ENCODE assay signal across 10 mouse cellular contexts in genomic region chr3:144537078-144537855, GRCm38 (mm10). TPM values are rescaled to one million over a fixed set of nuclear protein-coding genes. Genes with fewer than 3 reads are reported as not detected.
DNase-seq lines count a peak whose midpoint lies in the region; ATAC-seq and TF ChIP-seq lines count a peak whose summit lies in the region.
"Had no signal": no experiment of that assay in that cellular context is flagged by ENCODE, and none has a peak within 500 bp of the region (broad histone marks: within the 10 kb centered on the region; RNA-seq: fewer than 3 reads in every experiment).

No protein-coding gene starts in this region.

- H3K36me3 ChIP-seq in neural tube, embryonic 12.5 days, result no peaks in the 10 kb centered on the region
- H3K36me3 ChIP-seq in hindbrain, embryonic 11.5 days (ENCODE audit: control insufficient read depth, insufficient read depth, low read length), result no peaks in the 10 kb centered on the region

- H3K27me3 ChIP-seq in neural tube, embryonic 12.5 days (replicated peaks), result no peaks in the 10 kb centered on the region
- no peaks in the 10 kb centered on the region for H3K27me3 ChIP-seq in hindbrain, embryonic 11.5 days (ENCODE audit: control insufficient read depth, insufficient read depth, low read length)

- no peak overlapping the region for H3K9ac ChIP-seq in neural tube, embryonic 12.5 days
- no peak overlapping the region for H3K9ac ChIP-seq in hindbrain, embryonic 11.5 days (ENCODE audit: low read depth, low read length)
- H3K9ac ChIP-seq: hindbrain, embryonic 14.5 days had no signal

- intact Hi-C loops in gastrocnemius, adult 2 months (cut with DNase I), result no loop called here
- intact Hi-C loops in left cerebral cortex, postnatal 36 days (cut with DNase I), result no loop called here

- no peak overlapping the region for H3K4me2 ChIP-seq in neural tube, embryonic 12.5 days (replicated peaks)
- H3K4me2 ChIP-seq in hindbrain, embryonic 11.5 days (replicated peaks; ENCODE audit: low read depth, low read length), result no peak overlapping the region
- H3K4me2 ChIP-seq: hindbrain, embryonic 14.5 days had no signal

- 0 out of 2 replicates have a peak, but pooled peaks have one; percentile 25 for ATAC-seq in neural tube, embryonic 12.5 days (ENCODE audit: low FRiP score, low read depth)
- ATAC-seq in hindbrain, embryonic 11.5 days (ENCODE audit: low FRiP score), result no peak

- H3K9me3 ChIP-seq in neural tube, embryonic 12.5 days, result no peaks in the 10 kb centered on the region
- no peaks in the 10 kb centered on the region for H3K9me3 ChIP-seq in hindbrain, embryonic 11.5 days (ENCODE audit: control insufficient read depth, low read length)

- 88% methylated on average over 7 of the region's 7 CpGs for WGBS in neural tube, embryonic 12.5 days
- WGBS in hindbrain, embryonic 11.5 days, result 85% methylated on average over 7 of the region's 7 CpGs

- peak; percentile 67 for DNase-seq in gastrocnemius, adult 2 months
- no peak for DNase-seq in gastrocnemius, postnatal 25 days
- no peak for DNase-seq in neural tube, embryonic 10.5 days (ENCODE audit: extremely low spot score, low spot score)
- DNase-seq in left cerebral cortex, postnatal 36 days (ENCODE audit: low spot score in 2 of 2), result peak; percentile 41 to 46
- peak; percentile 31 for DNase-seq in thymus, postnatal 25 days
- DNase-seq in hindbrain, embryonic 11.5 days (ENCODE audit: low spot score), result no peak
- no peak for DNase-seq in adrenal gland, postnatal 14 days
- DNase-seq: adrenal gland, postnatal 36 days had no signal

- no peak overlapping the region for H3K4me3 ChIP-seq in gastrocnemius, adult 2 months
- no peak overlapping the region for H3K4me3 ChIP-seq in neural tube, embryonic 12.5 days
- no peak overlapping the region for H3K4me3 ChIP-seq in hindbrain, embryonic 11.5 days (ENCODE audit: low read depth, low read length)

- H3K4me1 ChIP-seq in neural tube, embryonic 12.5 days, result no peaks in the 10 kb centered on the region
- H3K4me1 ChIP-seq in hindbrain, embryonic 11.5 days (replicated peaks; ENCODE audit: control insufficient read depth, insufficient read depth, low read length), result no peaks in the 10 kb centered on the region

- peak overlapping the region; percentile 80 for H3K27ac ChIP-seq in gastrocnemius, adult 2 months
- H3K27ac ChIP-seq in neural tube, embryonic 12.5 days, result no peak overlapping the region
- no peak overlapping the region for H3K27ac ChIP-seq in hindbrain, embryonic 11.5 days (ENCODE audit: low read depth, low read length)
- H3K27ac ChIP-seq: hindbrain, embryonic 14.5 days had no signal

- no peak for TF ChIP-seq CTCF in gastrocnemius, adult 2 months (IDR thresholded peaks at IDR 0.05)

RNA-seq across cellular contexts. Expression of gene Hs2st1, which starts 32.7 kb away (rescaled TPM):
- total RNA-seq in gastrocnemius, adult 2 months (2021), result 10 to 100 TPM; 12.8 to 14.8 TPM
- 10 to 100 TPM in 1 of 2 experiments, 1 to 10 TPM in 1; 9.5 to 11.5 TPM for total RNA-seq in gastrocnemius, postnatal 25 days (2021)
- 24.1 and 24.6 TPM in 2 replicates for polyA plus RNA-seq in neural tube, embryonic 12.5 days (2016; fragmentation: Nextera tagmentation; extraction: Ambion mirVana)
- 10 to 100 TPM; 56.2 to 58.7 TPM for total RNA-seq in left cerebral cortex, postnatal 36 days (2021)
- 16.3 and 17.1 TPM in 2 replicates for polyA plus RNA-seq in hindbrain, embryonic 11.5 days (2014; fragmentation: Nextera tagmentation; extraction: Ambion mirVana)
- total RNA-seq in adrenal gland, postnatal 14 days (2021), result 16.1 and 18.3 TPM in 2 replicates

RNA-seq across cellular contexts. Expression of gene Selenof, which starts 32.8 kb away (rescaled TPM):
- total RNA-seq in gastrocnemius, adult 2 months (2021), result 100 to 1,000 TPM; 115 to 122 TPM
- total RNA-seq in gastrocnemius, postnatal 25 days (2021), result 100 to 1,000 TPM; 106 to 122 TPM
- polyA plus RNA-seq in neural tube, embryonic 12.5 days (2016; fragmentation: Nextera tagmentation; extraction: Ambion mirVana), result 476 and 491 TPM in 2 replicates
- 100 to 1,000 TPM; 205 to 224 TPM for total RNA-seq in left cerebral cortex, postnatal 36 days (2021)
- 402 and 453 TPM in 2 replicates for polyA plus RNA-seq in hindbrain, embryonic 11.5 days (2014; fragmentation: Nextera tagmentation; extraction: Ambion mirVana)
- 256 and 261 TPM in 2 replicates for total RNA-seq in adrenal gland, postnatal 14 days (2021)

Comparison
In these comparisons a context has a peak if more than half of its experiments do, and no peak if none do; other contexts are left out.
1. DNase-seq: peak in gastrocnemius, adult 2 months (single experiment), left cerebral cortex, postnatal 36 days (2 of 2) and thymus, postnatal 25 days (single experiment); none in gastrocnemius, postnatal 25 days (single experiment), neural tube, embryonic 10.5 days (single experiment), hindbrain, embryonic 11.5 days (single experiment) and adrenal gland, postnatal 14 days (single experiment).